ENCODE assay signal across 8 mouse cellular contexts in genomic region chr9:32886008-32886650, GRCm38 (mm10).
A peak's percentile ranks its signal among the peaks of the same experiment; 100 is the strongest.
DNase-seq lines count a peak whose midpoint lies in the region; ATAC-seq lines count a peak whose summit lies in the region.
"Had no signal": no experiment of that assay in that cellular context is flagged by ENCODE, and none has a peak within 500 bp of the region (broad histone marks: within the 10 kb centered on the region; RNA-seq: fewer than 3 reads in every experiment).

No protein-coding gene starts in this region.

- no peak; the same call in 1 of the 2 replicates for ATAC-seq in hindbrain, embryonic 14.5 days (ENCODE audit: low FRiP score)
- ATAC-seq in heart, embryonic 16.5 days (replicated peaks; ENCODE audit: extremely low read depth, insufficient read depth, low FRiP score), result no peak
- ATAC-seq in kidney, embryonic 15.5 days (replicated peaks; ENCODE audit: low FRiP score), result peak; percentile 66; the same call in 1 of the 2 replicates
- no peak for ATAC-seq in midbrain, embryonic 14.5 days (ENCODE audit: low FRiP score, low TSS enrichment)
- ATAC-seq in liver, embryonic 12.5 days, result no peak

- peaks cover 14% of the 10 kb centered on the region for H3K4me1 ChIP-seq in hindbrain, embryonic 10.5 days (replicated peaks)
- H3K4me1 ChIP-seq in hindbrain, embryonic 14.5 days (replicated peaks; ENCODE audit: control insufficient read depth, insufficient read depth, low read length), result 0 out of 2 replicates have a peak, but pooled peaks cover 5% of the 10 kb centered on the region
- H3K4me1 ChIP-seq in heart, embryonic 16.5 days (ENCODE audit: control insufficient read depth, insufficient read depth, low read length), result no peaks in the 10 kb centered on the region
- H3K4me1 ChIP-seq in kidney, embryonic 15.5 days, result peaks cover 8% of the 10 kb centered on the region; the same call in 1 of the 2 replicates
- no peaks in the 10 kb centered on the region; the same call in 1 of the 2 replicates for H3K4me1 ChIP-seq in midbrain, embryonic 14.5 days (ENCODE audit: control insufficient read depth, insufficient read depth, low read length)
- no peaks in the 10 kb centered on the region for H3K4me1 ChIP-seq in liver, embryonic 12.5 days

- no peak overlapping the region for H3K4me2 ChIP-seq in hindbrain, embryonic 14.5 days (replicated peaks)
- H3K4me2 ChIP-seq in heart, embryonic 16.5 days (ENCODE audit: low read depth, low read length), result no peak overlapping the region
- no peak overlapping the region for H3K4me2 ChIP-seq in kidney, embryonic 15.5 days
- no peak overlapping the region for H3K4me2 ChIP-seq in midbrain, embryonic 14.5 days (ENCODE audit: low read length)
- no peak overlapping the region for H3K4me2 ChIP-seq in liver, embryonic 12.5 days
- H3K4me2 ChIP-seq: lung, embryonic 15.5 days had no signal

- no peaks in the 10 kb centered on the region for H3K9me3 ChIP-seq in hindbrain, embryonic 10.5 days
- H3K9me3 ChIP-seq in hindbrain, embryonic 14.5 days (ENCODE audit: control insufficient read depth, low read length), result no peaks in the 10 kb centered on the region
- no peaks in the 10 kb centered on the region for H3K9me3 ChIP-seq in heart, embryonic 16.5 days (replicated peaks; ENCODE audit: control insufficient read depth, low read length)
- H3K9me3 ChIP-seq in kidney, embryonic 15.5 days (replicated peaks), result no peaks in the 10 kb centered on the region
- no peaks in the 10 kb centered on the region for H3K9me3 ChIP-seq in midbrain, embryonic 14.5 days (ENCODE audit: control insufficient read depth, low read length)
- no peaks in the 10 kb centered on the region for H3K9me3 ChIP-seq in liver, embryonic 12.5 days (replicated peaks)
- H3K9me3 ChIP-seq: lung, embryonic 15.5 days had no signal

- H3K27ac ChIP-seq in hindbrain, embryonic 10.5 days, result peak overlapping the region; percentile 40; the same call in 1 of the 2 replicates
- H3K27ac ChIP-seq in hindbrain, embryonic 14.5 days, result no peak overlapping the region
- 0 out of 2 replicates have a peak overlapping the region, but pooled peaks have one; percentile 13 for H3K27ac ChIP-seq in heart, embryonic 16.5 days (ENCODE audit: low read length)
- peak overlapping the region; percentile 4; the same call in 1 of the 2 replicates for H3K27ac ChIP-seq in kidney, embryonic 15.5 days
- no peak overlapping the region for H3K27ac ChIP-seq in midbrain, embryonic 14.5 days (replicated peaks; ENCODE audit: low read depth, low read length)
- H3K27ac ChIP-seq in liver, embryonic 12.5 days, result no peak overlapping the region
- H3K27ac ChIP-seq: lung, embryonic 15.5 days had no signal

- 53% methylated on average over 6 of the region's 6 CpGs for WGBS in hindbrain, embryonic 10.5 days
- WGBS in hindbrain, embryonic 14.5 days, result 39% methylated on average over 6 of the region's 6 CpGs
- WGBS in heart, embryonic 16.5 days, result 65% methylated on average over 6 of the region's 6 CpGs
- 56% methylated on average over 6 of the region's 6 CpGs for WGBS in kidney, embryonic 15.5 days
- 48% methylated on average over 6 of the region's 6 CpGs for WGBS in midbrain, embryonic 14.5 days
- WGBS in liver, embryonic 12.5 days (ENCODE audit: insufficient replicate concordance), result 64% methylated on average over 6 of the region's 6 CpGs

- H3K4me3 ChIP-seq in hindbrain, embryonic 10.5 days, result no peak overlapping the region
- H3K4me3 ChIP-seq in hindbrain, embryonic 14.5 days (replicated peaks; ENCODE audit: low read length), result no peak overlapping the region
- H3K4me3 ChIP-seq in heart, embryonic 16.5 days (ENCODE audit: low read length), result no peak overlapping the region
- no peak overlapping the region for H3K4me3 ChIP-seq in kidney, embryonic 15.5 days (replicated peaks)
- no peak overlapping the region for H3K4me3 ChIP-seq in midbrain, embryonic 14.5 days (replicated peaks; ENCODE audit: low read depth, low read length)
- H3K4me3 ChIP-seq in liver, embryonic 12.5 days, result no peak overlapping the region
- H3K4me3 ChIP-seq: lung, embryonic 15.5 days had no signal

- H3K9ac ChIP-seq in hindbrain, embryonic 14.5 days, result no peak overlapping the region
- H3K9ac ChIP-seq in heart, embryonic 16.5 days (ENCODE audit: low read length), result no peak overlapping the region
- H3K9ac ChIP-seq in kidney, embryonic 15.5 days, result no peak overlapping the region
- H3K9ac ChIP-seq in midbrain, embryonic 14.5 days (replicated peaks; ENCODE audit: low read length), result no peak overlapping the region
- no peak overlapping the region for H3K9ac ChIP-seq in liver, embryonic 12.5 days
- H3K9ac ChIP-seq: lung, embryonic 15.5 days had no signal

- DNase-seq in hindbrain, embryonic 10.5 days (ENCODE audit: low spot score), result peak; percentile 6
- DNase-seq in hindbrain, embryonic 14.5 days (ENCODE audit: low spot score), result no peak
- peak; percentile 41 for DNase-seq in midbrain, embryonic 14.5 days
- DNase-seq in testis, postnatal 10 days (ENCODE audit: low spot score), result no peak

- H3K27me3 ChIP-seq in hindbrain, embryonic 10.5 days (ENCODE audit: insufficient read depth, poor library complexity, severe bottlenecking), result no peaks in the 10 kb centered on the region
- no peaks in the 10 kb centered on the region for H3K27me3 ChIP-seq in hindbrain, embryonic 14.5 days (ENCODE audit: control insufficient read depth, insufficient read depth, low read length)
- H3K27me3 ChIP-seq in heart, embryonic 16.5 days (ENCODE audit: control insufficient read depth, insufficient read depth, low read length), result no peaks in the 10 kb centered on the region
- H3K27me3 ChIP-seq in kidney, embryonic 15.5 days, result no peaks in the 10 kb centered on the region
- H3K27me3 ChIP-seq in midbrain, embryonic 14.5 days (ENCODE audit: control insufficient read depth, insufficient read depth, low read length), result no peaks in the 10 kb centered on the region
- H3K27me3 ChIP-seq in liver, embryonic 12.5 days (replicated peaks), result no peaks in the 10 kb centered on the region
- H3K27me3 ChIP-seq: lung, embryonic 15.5 days had no signal

- no peaks in the 10 kb centered on the region for H3K36me3 ChIP-seq in hindbrain, embryonic 10.5 days
- no peaks in the 10 kb centered on the region for H3K36me3 ChIP-seq in hindbrain, embryonic 14.5 days (replicated peaks; ENCODE audit: control insufficient read depth, insufficient read depth)
- H3K36me3 ChIP-seq in heart, embryonic 16.5 days (ENCODE audit: control insufficient read depth, insufficient read depth), result no peaks in the 10 kb centered on the region
- H3K36me3 ChIP-seq in kidney, embryonic 15.5 days, result no peaks in the 10 kb centered on the region
- H3K36me3 ChIP-seq in midbrain, embryonic 14.5 days (ENCODE audit: control insufficient read depth, insufficient read depth, low read length), result no peaks in the 10 kb centered on the region
- H3K36me3 ChIP-seq in liver, embryonic 12.5 days, result no peaks in the 10 kb centered on the region
- H3K36me3 ChIP-seq: lung, embryonic 15.5 days had no signal

Comparison
In these comparisons a context has a peak if more than half of its experiments do, and no peak if none do; other contexts are left out.
1. DNase-seq: peak in hindbrain, embryonic 10.5 days (single experiment) and midbrain, embryonic 14.5 days (single experiment); none in hindbrain, embryonic 14.5 days (single experiment) and testis, postnatal 10 days (single experiment).
2. H3K27ac ChIP-seq: peak in hindbrain, embryonic 10.5 days (single experiment), heart, embryonic 16.5 days (single experiment) and kidney, embryonic 15.5 days (single experiment); none in hindbrain, embryonic 14.5 days (single experiment), midbrain, embryonic 14.5 days (single experiment) and liver, embryonic 12.5 days (single experiment).